Mouse (Mus musculus): Measurements from ENCODE around the gene Map3k4. TPM values are rescaled to one million over a fixed set of nuclear protein-coding genes. Genes with fewer than 3 reads are reported as not detected.
A peak's percentile ranks its signal among the peaks of the same experiment; 100 is the strongest.

The Map3k4 gene
- total RNA-seq (2021) = 10 to 100 TPM; 34.4 to 41.5 TPM

DNA sequence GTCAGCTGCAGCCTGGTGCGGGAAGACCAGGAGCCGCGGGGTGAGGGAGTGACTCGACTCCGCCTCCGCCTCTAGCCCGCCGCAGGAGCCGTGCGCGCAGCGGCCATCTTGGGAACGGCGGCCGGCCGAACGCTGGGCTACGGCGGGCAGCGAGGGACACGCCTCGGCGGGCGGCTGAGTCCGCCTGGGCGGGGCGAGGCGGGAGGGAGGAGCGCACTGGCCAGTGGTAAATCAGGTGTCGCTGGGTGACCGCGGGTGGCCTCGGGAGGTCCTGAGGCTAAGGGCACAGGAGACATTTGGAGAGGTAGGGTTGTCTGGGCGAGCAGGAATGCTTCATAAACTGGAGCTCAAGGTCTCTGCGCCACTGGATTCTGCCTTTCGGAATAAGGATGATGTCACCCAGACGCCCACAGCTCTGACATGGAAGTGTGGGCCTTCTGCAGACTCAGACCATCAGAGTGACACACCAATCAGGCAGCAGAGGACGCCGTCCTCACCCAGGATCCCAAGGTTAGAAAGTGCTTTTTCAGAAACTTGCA lies at the start of gene Map3k4:
Gene Map3k4 (minus strand): TSS at position 134 of the 539 bp plus-strand sequence.
- peak; percentile 97 for DNase-seq

DNA sequence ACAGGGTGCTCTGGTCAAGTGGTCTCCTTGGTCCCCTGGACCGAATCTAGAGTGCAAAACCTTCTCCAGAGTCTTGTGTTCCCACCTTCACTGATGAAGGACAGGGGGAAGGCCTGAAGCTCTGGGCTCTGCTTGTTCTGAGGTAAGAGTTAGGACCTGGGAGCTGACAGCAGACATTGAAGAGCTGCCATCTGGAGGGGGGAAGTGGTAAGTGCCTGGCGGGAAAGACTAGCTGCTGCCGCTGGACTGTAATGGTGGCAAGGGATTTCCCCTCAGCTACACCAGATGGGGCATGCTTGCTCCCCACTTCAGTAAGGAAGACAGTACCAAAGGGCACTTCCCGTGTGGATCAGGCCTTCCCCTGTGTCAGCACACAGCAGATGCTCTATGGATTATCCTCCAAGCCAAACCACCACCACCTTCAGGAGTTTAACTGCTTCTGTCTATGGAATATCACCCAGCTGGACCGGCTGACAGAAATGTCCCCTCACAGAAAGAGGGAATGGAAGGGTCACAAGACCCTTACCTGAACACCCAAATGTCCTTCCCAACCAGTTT lies 48.9 kb upstream of the Map3k4 start:
- DNase-seq = peak; percentile 78

DNA sequence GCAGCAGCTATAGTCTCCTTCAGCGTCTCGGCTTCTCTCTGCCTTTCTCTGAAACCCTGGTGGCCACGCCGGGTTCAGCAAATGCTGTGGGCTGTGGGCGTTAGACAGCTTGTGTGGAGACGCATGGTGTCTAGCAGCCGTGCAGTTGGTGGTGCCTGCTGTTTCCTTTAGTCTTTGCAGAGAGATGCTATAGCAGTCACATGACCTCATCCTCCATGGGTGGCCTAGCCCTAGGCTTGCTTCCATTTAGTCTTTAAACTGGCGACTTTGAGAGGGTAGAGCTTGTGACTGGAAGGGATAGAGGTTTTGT lies 45.8 kb upstream of the Map3k4 start:
- DNase-seq = no peak

DNA sequence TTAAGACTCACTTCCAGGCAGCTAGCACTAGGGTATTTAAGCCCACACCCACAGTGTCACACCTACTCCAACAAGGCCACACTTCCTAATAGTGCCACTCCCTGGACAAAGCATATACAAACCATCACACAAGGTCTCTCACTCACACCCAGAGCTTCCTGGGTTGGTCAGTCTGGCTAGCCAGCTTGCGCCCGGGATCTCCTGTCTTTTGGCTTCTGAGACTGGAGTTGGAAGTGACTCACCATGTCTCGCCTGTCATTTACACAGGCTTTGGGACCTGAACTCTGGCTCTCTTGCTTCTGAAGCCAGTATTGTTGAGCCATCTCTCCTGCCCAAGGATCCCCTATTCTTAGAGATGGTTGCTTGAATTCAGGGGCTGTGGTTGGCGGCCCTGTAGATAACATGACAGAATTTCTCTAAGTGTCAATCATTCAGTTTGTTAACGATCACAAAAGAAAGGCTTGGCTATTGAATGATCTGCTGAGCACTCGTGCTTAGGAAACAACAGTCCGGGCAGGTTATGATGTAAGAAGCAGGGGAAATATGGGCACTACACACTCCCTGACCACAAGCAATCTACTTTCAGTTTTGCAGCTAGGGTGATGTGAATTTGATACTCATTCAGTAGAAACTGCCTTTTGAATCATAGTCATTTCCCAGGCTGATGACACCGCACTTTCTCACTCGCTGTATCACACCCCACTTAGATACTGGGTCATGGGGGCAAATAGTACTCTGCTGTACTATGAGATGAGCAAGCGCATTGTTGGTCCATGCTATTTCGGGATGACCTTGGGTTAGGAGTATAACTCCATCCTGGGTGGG lies 45.2 kb upstream of the Map3k4 start:
- no peak for DNase-seq

DNA sequence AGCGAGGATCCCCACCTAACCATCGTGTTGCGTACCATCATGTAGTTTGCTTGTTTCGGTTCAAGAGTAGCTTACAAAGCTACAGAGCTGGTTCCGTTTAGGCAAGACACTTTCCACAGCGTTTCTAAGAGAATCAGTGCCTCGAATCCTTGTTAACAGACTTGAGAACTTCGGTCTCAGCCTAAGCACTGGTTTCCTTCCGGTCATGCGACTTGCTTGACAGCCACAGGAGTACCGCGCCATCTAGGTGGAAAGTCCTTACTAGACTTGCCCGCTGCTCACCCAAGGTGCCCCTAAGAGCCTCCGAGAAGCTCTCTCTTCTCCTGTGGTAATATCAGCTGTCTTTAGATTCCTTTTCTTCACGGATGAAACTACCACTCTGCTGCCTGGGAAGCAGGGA lies 41.3 kb upstream of the Map3k4 start:
- DNase-seq = no peak

DNA sequence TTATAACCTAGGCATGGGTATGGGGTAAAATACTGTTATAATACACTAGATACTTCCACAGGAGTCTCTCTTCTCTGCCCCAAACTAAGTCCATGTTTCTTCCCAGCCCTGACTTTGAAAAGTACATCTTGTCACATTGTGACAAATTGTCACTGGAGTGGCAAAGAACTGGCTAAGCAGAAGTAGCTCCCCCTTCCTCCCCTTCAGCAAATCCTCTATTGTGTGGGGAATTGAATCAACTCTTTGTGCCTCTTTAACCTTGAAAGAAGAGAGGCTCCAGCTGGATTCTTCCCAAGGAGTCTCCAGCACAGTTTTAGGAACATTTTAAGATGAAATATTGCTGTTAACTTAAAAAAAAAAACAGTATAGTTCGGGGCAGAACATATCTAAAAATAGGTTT lies 34.2 kb upstream of the Map3k4 start:
- no peak for DNase-seq

DNA sequence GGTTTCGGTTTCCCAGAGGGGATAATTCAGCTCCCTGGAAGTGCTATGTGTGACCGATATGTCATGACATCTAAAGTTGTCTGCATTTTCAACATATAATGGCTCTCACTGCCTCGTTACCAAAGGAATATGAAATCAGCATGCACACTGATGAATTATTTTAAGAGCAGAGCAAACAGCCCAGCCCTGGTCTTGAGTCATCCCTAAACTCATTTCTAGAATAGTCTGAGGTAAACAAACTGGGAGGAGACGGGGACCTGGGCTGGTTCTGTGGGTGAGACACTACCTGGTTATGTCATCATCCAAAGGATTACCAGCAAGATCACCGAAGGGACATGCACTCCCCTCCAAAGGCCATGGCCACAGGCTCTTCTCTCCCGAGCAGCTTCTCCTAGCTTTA lies 33.0 kb upstream of the Map3k4 start:
- DNase-seq = no peak

DNA sequence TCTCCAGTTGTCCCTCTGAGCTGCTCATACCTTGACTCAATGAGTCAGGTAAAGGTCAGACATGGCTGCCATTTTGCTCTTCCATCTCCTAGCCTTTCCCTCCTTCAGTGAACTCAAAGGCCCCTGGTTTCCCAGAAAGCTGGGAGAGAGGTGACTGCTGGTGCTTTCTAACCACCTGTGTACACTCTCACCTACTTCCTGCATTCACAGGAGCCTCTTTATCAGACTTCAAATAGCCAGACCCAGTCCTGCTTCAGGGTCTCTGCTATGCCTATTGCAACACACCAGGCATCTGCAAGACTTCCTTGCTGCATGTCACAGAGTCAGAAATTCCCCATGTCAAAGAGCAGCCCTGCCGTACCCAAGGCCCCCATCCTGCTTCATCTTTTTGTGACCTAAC lies 28.9 kb upstream of the Map3k4 start:
- DNase-seq = no peak

DNA sequence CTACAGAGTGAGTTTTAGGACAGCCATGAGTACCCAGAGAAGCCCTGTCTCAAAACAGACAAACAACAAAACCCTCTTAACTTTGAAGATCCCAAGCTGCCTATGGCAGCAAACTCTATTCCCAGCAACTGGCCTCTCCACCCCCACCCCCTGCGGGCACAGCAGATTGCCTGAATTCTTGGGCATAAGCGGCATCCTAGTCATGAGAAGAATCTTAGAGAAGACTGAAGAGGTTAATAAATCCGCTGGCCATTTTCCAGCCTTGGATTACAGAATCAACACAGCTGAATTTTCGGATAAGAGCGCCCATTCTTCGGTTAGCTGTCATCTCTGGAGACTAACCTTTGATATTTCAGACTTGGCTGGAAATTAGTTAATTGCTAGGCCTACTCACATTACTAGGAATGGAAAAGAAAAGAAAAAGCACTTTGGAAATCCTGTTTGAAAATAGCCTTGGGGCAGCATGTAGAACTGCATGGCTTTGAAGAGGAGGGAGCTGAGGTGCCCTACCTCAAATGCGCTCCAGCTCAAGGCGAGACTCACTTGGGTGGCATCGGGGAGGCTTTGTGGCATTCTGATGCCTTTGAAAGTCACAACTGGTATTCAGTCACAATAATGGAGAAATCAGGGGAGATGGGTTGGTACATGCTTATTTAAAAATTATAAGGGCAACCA lies 25.2 kb upstream of the Map3k4 start:
- DNase-seq = no peak

DNA sequence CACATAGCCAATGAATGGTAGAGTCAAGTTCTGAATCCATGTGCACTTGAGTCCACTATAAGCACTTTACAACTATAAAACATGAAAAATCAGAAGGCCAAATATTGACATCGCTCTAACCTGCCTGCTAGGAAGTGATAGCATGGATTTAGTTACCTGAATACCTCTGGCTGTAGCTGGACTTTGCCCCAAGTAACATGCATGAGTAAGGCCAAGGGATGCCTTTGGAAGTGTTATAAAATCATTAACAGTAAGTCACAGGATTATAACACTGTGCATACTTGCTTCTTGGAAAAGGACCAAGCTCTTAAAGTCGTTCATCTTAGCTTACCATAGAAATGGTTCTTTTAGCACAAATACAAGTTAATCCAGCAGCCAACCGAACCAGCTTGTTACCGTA lies 18.6 kb upstream of the Map3k4 start:
- no peak for DNase-seq

DNA sequence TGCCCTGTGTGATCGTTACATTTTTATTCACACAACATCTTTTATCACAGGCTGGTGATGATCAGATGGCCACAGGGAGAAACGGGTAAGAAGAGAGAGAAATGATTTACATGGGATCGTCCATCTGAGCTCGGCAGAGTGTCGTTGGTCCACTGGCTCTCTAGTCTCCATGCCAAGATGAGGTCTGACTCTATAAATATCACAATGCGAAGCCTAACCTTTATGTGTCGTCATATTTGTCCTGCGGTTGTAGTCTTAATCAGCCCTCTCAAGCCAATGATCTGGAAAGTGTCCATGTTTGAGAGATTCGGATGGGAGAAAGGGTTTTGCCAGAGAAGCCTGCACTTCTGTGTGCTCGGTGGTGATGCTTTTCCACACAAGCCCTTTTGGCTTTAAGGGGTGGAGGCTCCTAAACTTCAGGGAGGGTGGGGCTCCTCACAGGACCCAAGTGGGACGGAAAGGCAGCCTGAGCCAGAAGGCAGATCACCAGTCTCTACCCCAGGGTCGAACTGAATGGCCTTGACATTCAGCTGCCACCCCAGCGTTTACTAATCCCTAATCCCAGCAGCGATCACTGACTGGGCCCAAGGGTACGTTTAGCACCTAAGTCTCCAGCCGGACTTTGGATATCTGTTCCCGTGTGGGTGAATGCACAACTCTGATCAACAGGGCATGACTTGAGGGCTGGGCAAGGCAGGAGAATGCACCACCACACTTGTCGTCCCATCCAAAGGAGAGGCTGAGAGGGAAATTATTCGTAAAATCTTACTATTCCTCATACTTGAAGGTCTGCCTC lies 17.7 kb upstream of the Map3k4 start:
- DNase-seq = peak; percentile 36

DNA sequence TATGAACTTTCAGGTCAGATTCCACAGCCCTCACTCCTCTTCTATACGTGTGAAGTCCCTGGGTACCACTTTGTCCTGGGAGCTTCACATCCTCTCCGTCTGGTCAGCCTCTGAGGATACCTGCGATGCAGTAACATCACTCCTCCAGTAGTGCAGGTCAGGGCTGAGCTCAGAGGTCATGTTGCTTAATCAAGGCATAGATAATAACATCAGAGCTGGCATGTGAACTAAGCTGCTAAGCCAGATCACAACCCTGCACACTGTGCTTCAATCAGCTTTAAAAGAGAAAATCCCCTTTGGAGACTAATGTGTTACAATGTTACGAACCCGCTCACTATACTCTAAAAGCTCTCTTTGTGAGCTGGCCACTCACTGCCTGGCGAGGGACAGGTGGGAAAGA lies 16.5 kb upstream of the Map3k4 start:
- no peak for DNase-seq

DNA sequence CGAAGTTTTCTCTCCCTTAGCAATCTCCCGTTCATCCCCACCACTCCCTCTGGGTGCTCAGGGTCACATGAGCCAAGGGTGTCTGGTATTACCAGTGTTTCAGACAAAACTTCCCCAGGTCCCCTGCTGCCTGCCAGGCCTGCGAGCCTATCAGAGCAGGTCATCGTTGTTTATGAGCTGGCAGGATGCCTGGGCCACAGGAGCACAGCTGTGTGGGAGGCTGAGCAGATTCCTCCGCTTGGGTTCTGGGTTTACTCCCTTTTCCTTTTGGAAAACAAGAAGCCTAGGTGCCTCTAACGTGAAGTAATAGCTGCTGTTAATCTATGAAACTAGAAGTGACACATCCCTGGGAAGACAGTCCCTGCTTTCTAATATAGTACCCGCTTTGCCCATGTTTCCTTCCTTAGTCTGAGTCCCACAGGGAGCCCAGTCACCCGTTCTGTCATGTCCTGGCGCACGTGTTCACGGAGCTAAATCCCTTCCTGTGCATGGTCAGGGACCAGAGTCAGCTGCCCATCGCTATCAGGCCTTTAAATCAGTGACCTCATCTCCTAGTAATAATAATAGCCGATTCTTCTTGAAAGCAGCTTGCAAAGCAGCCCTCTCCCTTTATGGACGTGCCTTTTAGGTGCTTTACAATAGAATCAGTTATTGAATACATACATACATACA lies 9.4 kb upstream of the Map3k4 start:
- peak; percentile 81 for DNase-seq

DNA sequence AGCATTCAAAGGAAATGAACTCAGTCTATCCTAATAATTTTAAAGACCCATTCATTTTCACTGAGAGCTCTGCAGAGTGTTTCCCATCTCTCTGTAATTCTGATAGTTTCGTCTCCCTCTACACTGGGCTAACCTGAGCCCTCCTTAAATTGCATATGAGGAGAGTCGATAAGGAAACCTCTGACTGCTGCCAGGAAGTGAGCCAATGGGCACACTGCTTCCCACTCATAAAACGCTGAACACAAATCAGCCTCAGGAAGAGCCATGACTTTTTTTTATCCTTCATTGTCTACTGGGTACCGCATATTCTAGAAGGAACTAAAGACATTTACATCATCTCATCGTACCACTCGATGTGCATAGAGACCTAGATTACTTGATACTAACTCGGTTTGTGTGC lies 1.2 kb upstream of the Map3k4 start:
- DNase-seq = no peak

DNA sequence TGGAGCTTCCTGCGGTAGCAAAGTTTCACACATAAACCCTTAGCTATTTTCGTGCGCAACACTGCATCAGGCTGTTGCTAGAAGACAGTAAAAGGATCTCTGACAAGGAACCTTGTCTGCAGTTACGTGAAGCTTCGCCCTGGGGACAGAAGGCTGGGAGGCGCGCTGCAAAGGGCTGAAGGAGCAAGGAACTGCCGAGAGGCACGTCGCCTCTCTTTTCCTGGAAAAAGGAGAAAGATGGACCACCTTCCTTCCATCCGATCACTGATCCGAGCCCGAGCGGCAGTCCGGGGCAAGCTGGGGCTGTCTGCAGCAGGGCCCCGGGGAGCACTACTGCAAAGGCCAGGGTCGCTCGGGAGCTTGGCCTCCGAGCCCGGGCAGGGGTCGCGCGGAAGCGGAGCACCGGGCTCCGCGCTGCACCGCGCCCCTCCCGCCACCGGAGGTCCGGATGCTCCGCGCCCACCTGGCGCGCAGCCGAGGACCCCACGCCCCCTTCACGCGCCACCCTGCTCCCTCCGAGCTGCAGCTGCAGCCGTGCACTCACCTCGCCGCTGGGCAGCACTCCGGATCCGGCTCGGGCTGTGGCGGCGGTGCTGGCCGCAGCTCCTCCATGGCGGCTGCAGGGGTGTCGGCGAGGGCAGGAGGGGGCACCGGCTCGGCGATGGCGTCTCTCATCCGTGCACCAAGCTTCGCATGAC lies 493 bp downstream of the Map3k4 start:
- no peak for DNase-seq

DNA sequence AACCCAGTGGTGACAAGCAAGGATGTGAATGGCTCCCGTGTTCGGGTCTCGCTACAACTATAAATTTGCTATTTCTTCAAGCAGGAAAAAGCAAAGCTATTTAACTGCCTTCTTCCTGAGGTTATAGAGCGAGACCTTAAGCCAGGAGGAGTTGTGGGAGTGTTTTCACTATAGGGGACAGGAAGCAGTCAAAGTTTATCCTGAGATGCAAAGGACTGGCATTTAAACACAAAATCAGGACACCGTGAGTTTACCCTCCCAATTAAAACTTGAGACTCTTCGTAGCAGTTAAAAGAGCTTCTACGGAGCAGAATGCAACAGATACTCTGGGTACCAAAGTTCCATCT lies 1.0 kb downstream of the Map3k4 start:
- no peak for DNase-seq

DNA sequence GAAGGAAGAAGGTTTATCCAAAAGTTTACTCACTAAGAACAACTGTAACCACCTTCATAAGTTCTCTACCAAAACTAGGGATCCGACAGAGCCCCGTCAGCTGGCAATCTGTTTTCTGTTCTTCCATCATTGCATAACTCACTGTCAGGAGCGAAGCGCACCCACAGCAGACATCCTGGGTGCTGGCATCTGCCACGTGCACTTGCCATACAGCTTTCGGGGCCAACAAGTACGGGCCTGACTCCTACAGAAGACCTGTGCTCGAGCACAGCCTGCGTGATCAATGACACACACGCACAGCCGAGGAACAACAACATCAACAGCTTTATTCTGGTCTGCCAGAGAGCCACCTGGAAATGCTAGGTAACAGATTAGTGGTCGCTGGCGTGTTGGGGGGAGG lies 2.3 kb downstream of the Map3k4 start:
- DNase-seq = no peak

DNA sequence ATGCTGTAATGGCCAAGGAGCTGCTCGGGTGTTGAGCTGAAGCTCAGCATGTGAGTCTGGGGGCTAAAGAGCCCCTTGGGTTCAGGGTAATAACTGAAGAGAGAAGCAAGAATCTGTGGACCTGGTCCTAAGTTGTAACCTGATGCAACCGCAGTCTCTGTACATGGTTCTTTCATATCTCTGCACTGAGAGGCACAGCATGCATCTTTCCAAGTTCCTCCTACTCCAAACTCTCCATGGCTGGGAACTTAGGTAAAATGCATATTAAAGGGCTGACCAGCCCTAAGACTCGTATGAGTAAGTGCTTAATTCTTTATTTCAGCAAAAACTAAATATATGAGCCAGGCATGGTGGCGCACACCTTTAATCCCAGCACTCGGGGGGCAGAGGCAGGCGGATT lies 6.3 kb downstream of the Map3k4 start:
- DNase-seq = no peak

DNA sequence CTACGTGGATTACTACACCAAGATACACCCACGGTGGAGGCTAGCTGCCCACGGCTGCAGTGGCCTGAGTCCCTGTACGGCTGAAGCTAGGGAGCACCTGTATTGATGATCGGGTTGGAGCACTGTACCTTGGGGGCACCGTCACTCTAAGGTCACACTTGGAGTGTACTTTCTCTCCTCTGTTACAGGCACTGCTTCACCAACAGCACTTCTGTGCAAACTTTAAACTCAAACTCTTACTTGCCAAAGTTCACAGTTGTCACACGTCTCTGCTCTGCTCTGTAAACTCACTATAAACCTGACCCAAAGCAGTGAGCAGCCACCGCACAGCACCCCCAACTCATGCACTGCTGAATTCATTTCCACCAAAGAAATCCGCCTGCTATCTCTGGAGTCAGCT lies 9.1 kb downstream of the Map3k4 start:
- DNase-seq = no peak

DNA sequence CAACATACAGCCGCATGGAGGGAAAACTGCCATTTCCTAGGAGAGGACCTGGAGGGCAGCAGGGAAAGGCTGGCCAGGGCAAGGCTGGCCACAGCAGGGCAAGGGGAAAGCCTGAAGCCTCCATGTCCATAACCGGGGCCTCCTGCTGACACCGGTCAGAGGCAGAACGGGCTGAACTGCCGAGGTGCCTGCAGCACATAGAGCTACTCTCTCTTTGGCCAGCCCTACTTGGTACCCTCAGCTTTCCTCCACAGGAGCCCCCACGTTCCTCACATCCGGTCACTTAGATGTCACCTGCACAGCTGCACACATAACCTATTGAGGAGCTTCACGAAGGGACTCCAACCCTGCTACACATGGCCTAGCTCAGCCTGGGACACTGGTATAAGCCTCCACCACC lies 9.5 kb downstream of the Map3k4 start:
- DNase-seq = no peak

DNA sequence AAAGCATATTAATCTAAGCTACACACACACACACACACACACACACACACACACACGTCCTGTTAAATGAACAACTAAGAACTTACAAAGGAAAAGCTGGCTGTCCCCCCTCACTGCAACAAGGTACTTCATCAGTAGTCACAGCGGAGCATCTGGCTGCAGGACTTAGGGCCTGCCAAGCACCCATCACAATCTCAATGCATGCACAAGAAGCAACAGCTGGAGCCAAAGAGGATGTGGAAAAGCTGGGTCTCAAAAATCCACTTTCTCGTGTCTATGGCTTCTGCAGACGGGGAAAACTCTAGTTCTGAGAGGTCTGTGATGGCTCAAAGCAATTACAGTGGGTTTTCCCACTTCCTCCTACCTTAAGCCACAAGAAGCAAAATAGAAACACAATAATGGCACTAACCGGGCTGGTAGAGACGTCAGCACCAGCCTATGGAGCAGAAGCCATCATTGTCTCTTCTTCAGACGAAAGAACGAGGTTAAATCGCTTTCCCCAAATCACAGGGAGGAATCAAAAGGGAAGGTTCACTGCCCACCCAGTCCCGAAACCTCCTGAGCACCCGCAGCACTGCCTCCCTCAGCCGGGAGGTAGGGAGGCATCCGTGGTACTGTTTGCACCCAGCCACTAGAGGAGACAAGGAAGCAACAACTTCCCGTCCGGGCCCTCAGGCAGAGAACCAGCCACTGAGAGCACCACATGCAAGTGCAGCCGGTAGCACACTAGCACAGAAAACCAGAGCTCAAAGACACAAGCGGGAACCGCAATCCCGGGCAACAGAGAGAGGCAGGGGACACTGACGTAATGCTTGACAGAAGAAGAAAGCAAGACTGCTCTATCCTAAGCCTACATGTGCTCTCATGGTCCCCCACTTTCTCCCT lies 11.1 kb downstream of the Map3k4 start:
- DNase-seq = no peak
